Mouse (Mus musculus): ENCODE measurements around the gene Hif3a. TPM values are rescaled to one million over a fixed set of nuclear protein-coding genes. Genes with fewer than 3 reads are reported as not detected.

Gene Hif3a
- total and polyA plus RNA-seq, 3 experiments: 0.05 to 0.49 (median 0.08) TPM

DNA sequence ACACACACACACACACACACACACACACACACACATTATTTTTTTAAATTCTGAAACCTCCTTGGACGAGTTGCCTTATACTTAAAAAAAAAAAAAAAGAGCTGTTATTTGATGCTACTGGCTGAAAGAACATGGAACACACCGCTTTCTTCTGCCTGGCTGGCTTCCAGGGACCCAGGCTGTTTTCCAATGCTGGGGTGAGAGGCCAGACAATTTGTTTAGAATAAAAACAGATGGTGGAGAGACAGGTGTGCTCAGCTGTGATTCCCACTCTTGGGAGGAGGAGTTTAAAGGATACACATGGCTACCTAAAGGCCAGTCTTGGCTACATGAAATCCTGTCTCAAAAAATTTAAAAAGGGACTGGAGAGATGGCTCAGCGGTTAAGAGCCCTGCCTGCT, 73.8 kb downstream of the Hif3a start:
- dilution Hi-C loops (cut with MboI; ENCODE audit: extremely low pct_ligation_motif_present, extremely low pct_unique_long_range_greater_than_20kb, low sequenced_read_pairs): no loop called here
- in situ Hi-C loops (cut with MboI; ENCODE audit: low pct_ligation_motif_present, low pct_unique_long_range_greater_than_20kb, low sequenced_read_pairs): no loop called here
- TF ChIP-seq TCF12 (IDR thresholded peaks at IDR 0.05; ENCODE audit: low read depth, low read length): no peak
- TF ChIP-seq CHD2 (IDR thresholded peaks at IDR 0.05; ENCODE audit: low read length): no peak
- no peak for DNase-seq (ENCODE audit: extremely low read depth)
- Histone ChIP-seq H3K27me3 (replicated peaks) (no peaks in the 10 kb centered on the region), H3K27ac (ENCODE audit: insufficient read depth, low read depth) (no peak overlapping the region), H3K9ac (ENCODE audit: insufficient read depth, low read depth) (no peak overlapping the region), H3K79me2 (replicated peaks; ENCODE audit: control insufficient read depth, extremely low read depth, insufficient read depth, poor library complexity, severe bottlenecking) (no peaks in the 10 kb centered on the region), H3K4me2 (ENCODE audit: insufficient read depth, low read depth, poor library complexity, severe bottlenecking) (no peak overlapping the region), H3K4me1 (ENCODE audit: control insufficient read depth in 1 of 2, insufficient read depth in 2 of 2) (peaks cover 8 to 9% of the 10 kb centered on the region in 2 experiments), H3K4me3 (replicated peaks in 1 of 3; ENCODE audit: low read depth in 2 of 3, low read length in 2 of 3, poor library complexity in 1 of 3) (no peak overlapping the region), H3K36me3 (replicated peaks in 1 of 2; ENCODE audit: control insufficient read depth in 1 of 2, insufficient read depth in 1 of 2, low read length in 1 of 2) (peaks cover 0 to 4% of the 10 kb centered on the region in 2 experiments), H3K9me3 (replicated peaks; ENCODE audit: low read length) (no peaks in the 10 kb centered on the region)

DNA sequence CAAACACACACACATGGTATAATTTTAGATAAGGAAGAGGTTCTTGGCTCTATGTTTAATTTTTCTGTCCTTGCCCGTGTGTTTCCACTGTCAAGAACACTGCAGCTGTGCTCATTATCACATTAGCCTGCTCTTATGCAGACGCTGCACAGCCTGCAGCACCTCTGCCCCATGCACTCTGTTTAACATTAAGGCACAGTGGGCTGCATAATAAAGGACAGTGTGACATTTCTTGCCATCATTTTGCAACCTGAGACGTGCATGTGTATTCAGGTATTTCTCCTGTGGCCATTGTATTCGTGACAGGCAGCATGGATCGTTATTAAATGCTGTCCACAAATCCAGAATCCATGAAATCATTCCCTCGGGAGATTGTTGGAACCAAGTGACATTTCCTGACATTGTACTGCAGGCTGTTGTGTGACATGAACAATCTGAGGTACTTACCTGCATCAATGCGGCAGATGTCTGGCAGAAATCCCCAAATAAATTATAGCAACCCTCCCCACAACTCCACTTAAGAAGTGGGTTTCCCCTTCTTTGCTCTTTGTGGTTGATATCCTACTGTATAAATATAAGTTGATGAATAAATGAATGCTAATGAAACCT, 74.6 kb downstream of the Hif3a start:
- in situ Hi-C loops (cut with MboI; ENCODE audit: low pct_ligation_motif_present, low pct_unique_long_range_greater_than_20kb, low sequenced_read_pairs) (no loop called here), dilution Hi-C loops (cut with MboI; ENCODE audit: extremely low pct_ligation_motif_present, extremely low pct_unique_long_range_greater_than_20kb, low sequenced_read_pairs) (no loop called here)
- H3K4me1 ChIP-seq (ENCODE audit: control insufficient read depth in 1 of 2, insufficient read depth in 2 of 2): peaks cover 8 to 9% of the 10 kb centered on the region in 2 experiments
- H3K9me3 ChIP-seq (replicated peaks; ENCODE audit: low read length): no peaks in the 10 kb centered on the region
- no peaks in the 10 kb centered on the region for H3K79me2 ChIP-seq (replicated peaks; ENCODE audit: control insufficient read depth, extremely low read depth, insufficient read depth, poor library complexity, severe bottlenecking)
- no peak for DNase-seq (ENCODE audit: extremely low read depth)
- TF ChIP-seq ZMIZ1 (IDR thresholded peaks at IDR 0.05; ENCODE audit: low read depth, low read length) (no peak), USF1 (IDR thresholded peaks at IDR 0.05; ENCODE audit: low read depth, low read length) (no peak), ETS1 (conservative IDR thresholded peaks at IDR 0.05; ENCODE audit: low read depth, low read length) (no peak), RCOR1 (conservative IDR thresholded peaks at IDR 0.05; ENCODE audit: low read depth, low read length) (no peak), MAFK (IDR thresholded peaks at IDR 0.05; ENCODE audit: insufficient replicate concordance, low read length) (no peak), KAT2A (IDR thresholded peaks at IDR 0.05; ENCODE audit: insufficient replicate concordance, low read length) (no peak)
- H3K27me3 ChIP-seq (replicated peaks): no peaks in the 10 kb centered on the region
- H3K9ac ChIP-seq (ENCODE audit: insufficient read depth, low read depth): no peak overlapping the region
- no peak overlapping the region for H3K4me3 ChIP-seq (replicated peaks in 1 of 3; ENCODE audit: low read depth in 2 of 3, low read length in 2 of 3, poor library complexity in 1 of 3)
- no peak overlapping the region for H3K27ac ChIP-seq (ENCODE audit: insufficient read depth, low read depth)
- peaks cover 0 to 4% of the 10 kb centered on the region in 2 experiments for H3K36me3 ChIP-seq (replicated peaks in 1 of 2; ENCODE audit: control insufficient read depth in 1 of 2, insufficient read depth in 1 of 2, low read length in 1 of 2)
- no peak overlapping the region for H3K4me2 ChIP-seq (ENCODE audit: insufficient read depth, low read depth, poor library complexity, severe bottlenecking)

DNA sequence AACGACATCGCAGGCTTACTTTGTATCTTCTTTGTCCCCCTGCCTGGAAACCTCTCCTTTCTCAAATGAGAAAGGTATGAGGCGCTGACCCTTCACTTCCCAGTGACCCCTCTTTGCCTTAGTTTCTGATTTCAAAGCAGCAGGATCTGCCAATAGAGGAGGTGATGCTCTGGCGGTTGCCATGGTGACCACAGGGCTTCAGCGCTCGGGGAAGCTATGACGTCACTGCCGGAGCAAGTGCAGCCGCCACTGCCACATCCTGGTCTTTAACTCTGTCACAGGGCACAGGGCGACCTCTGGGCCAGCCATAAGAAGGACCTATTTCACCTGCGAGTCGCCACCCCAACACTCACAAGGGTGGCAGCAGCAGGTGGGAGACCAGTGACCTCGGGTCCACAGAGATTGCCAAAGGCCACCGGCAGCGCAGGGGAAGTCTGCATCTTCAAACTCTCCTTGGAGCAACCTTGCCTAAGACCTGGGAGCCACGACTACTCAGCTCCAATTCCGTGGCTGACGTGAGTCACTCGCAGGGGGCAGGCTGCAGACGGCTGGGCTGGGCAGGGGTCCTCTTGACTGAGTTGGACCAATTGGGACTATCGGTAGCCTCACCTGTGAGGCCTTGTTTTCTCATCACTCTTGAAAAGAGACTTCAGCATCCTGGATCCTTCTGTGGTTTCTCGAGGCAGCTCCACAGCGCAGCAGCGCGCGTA, 79.2 kb downstream of the Hif3a start, which contains the start of gene Gm42372:
Gm42372 (plus strand) TSS at position 228 of the 710 bp plus-strand sequence.
- TF ChIP-seq MXI1 (IDR thresholded peaks at IDR 0.05; ENCODE audit: low read depth, low read length): peak; percentile 66; the same call in 1 of the 2 replicates
- TF ChIP-seq NELFE (IDR thresholded peaks at IDR 0.05; ENCODE audit: low read depth, low read length): no peak
- peak; percentile 57 for DNase-seq (ENCODE audit: extremely low read depth)
- Histone ChIP-seq H3K27me3 (replicated peaks) (no peaks in the 10 kb centered on the region), H3K4me2 (ENCODE audit: insufficient read depth, low read depth, poor library complexity, severe bottlenecking) (peak within 1 kb of the TSS; percentile 25; the same call in 1 of the 2 replicates), H3K27ac (ENCODE audit: insufficient read depth, low read depth) (no peak within 1 kb of the TSS), H3K4me3 (replicated peaks in 1 of 3; ENCODE audit: low read depth in 2 of 3, low read length in 2 of 3, poor library complexity in 1 of 3) (peak within 1 kb of the TSS; percentile 3 to 17 (median 10)), H3K79me2 (replicated peaks; ENCODE audit: control insufficient read depth, extremely low read depth, insufficient read depth, poor library complexity, severe bottlenecking) (no peaks in the 10 kb centered on the region), H3K9me3 (replicated peaks; ENCODE audit: low read length) (no peaks in the 10 kb centered on the region), H3K4me1 (ENCODE audit: control insufficient read depth in 1 of 2, insufficient read depth in 2 of 2) (peaks cover 9 to 15% of the 10 kb centered on the region in 2 experiments; a peak in 3 of 4 replicates), H3K9ac (ENCODE audit: insufficient read depth, low read depth) (no peak within 1 kb of the TSS), H3K36me3 (replicated peaks in 1 of 2; ENCODE audit: control insufficient read depth in 1 of 2, insufficient read depth in 1 of 2, low read length in 1 of 2) (peaks cover 0 to 4% of the 10 kb centered on the region in 2 experiments)
- in situ Hi-C loops (cut with MboI; ENCODE audit: low pct_ligation_motif_present, low pct_unique_long_range_greater_than_20kb, low sequenced_read_pairs) (no loop called here), dilution Hi-C loops (cut with MboI; ENCODE audit: extremely low pct_ligation_motif_present, extremely low pct_unique_long_range_greater_than_20kb, low sequenced_read_pairs) (no loop called here)

Other genes starting within 250 kb of the Hif3a start
- 57.4 and 63.5 TPM in 2 replicates for gene Strn4, start 246.5 kb downstream of the Hif3a start, total RNA-seq (2012; rRNA removed)
- gene Strn4, start 246.5 kb downstream of the Hif3a start, total RNA-seq (2014; rRNA removed): 41.7 and 46.0 TPM in 2 replicates
- 69.7 and 74.5 TPM in 2 replicates for gene Strn4, start 246.5 kb downstream of the Hif3a start, polyA plus RNA-seq (2012; ENCODE audit: insufficient read length, low read depth)
- gene Fkrp, start 245.7 kb downstream of the Hif3a start, total RNA-seq (2012; rRNA removed): 19.6 and 20.3 TPM in 2 replicates
- 13.0 and 16.5 TPM in 2 replicates for gene Fkrp, start 245.7 kb downstream of the Hif3a start, total RNA-seq (2014; rRNA removed)
- gene Fkrp, start 245.7 kb downstream of the Hif3a start, polyA plus RNA-seq (2012; ENCODE audit: insufficient read length, low read depth): 19.6 and 23.4 TPM in 2 replicates
- 18.0 and 18.7 TPM in 2 replicates for gene Prkd2, start 219.5 kb downstream of the Hif3a start, total RNA-seq (2012; rRNA removed)
- 8.6 and 9.8 TPM in 2 replicates for gene Prkd2, start 219.5 kb downstream of the Hif3a start, total RNA-seq (2014; rRNA removed)
- gene Prkd2, start 219.5 kb downstream of the Hif3a start, polyA plus RNA-seq (2012; ENCODE audit: insufficient read length, low read depth): 32.2 and 39.0 TPM in 2 replicates
- 2.9 and 3.5 TPM in 2 replicates for gene Dact3, start 187.1 kb downstream of the Hif3a start, total RNA-seq (2012; rRNA removed)
- 4.0 and 5.1 TPM in 2 replicates for gene Dact3, start 187.1 kb downstream of the Hif3a start, total RNA-seq (2014; rRNA removed)
- gene Dact3, start 187.1 kb downstream of the Hif3a start, polyA plus RNA-seq (2012; ENCODE audit: insufficient read length, low read depth): 9.2 and 12.0 TPM in 2 replicates
- 0.25 TPM in 1 of 2 replicates, not detected in the other for gene Gng8, start 170.6 kb downstream of the Hif3a start, total RNA-seq (2012; rRNA removed)
- not detected in 2 replicates for gene Gng8, start 170.6 kb downstream of the Hif3a start, total RNA-seq (2014; rRNA removed)
- gene Gng8, start 170.6 kb downstream of the Hif3a start, polyA plus RNA-seq (2012; ENCODE audit: insufficient read length, low read depth): 2.4 and 2.5 TPM in 2 replicates
- gene Ptgir, start 155.9 kb downstream of the Hif3a start, total RNA-seq (2012; rRNA removed): 7.0 and 7.5 TPM in 2 replicates
- gene Ptgir, start 155.9 kb downstream of the Hif3a start, total RNA-seq (2014; rRNA removed): 2.7 and 3.8 TPM in 2 replicates
- 31.1 and 33.3 TPM in 2 replicates for gene Ptgir, start 155.9 kb downstream of the Hif3a start, polyA plus RNA-seq (2012; ENCODE audit: insufficient read length, low read depth)
- gene Calm3, start 138.3 kb downstream of the Hif3a start, total RNA-seq (2012; rRNA removed): 312 and 326 TPM in 2 replicates
- 277 and 294 TPM in 2 replicates for gene Calm3, start 138.3 kb downstream of the Hif3a start, total RNA-seq (2014; rRNA removed)
- gene Calm3, start 138.3 kb downstream of the Hif3a start, polyA plus RNA-seq (2012; ENCODE audit: insufficient read length, low read depth): 623 and 775 TPM in 2 replicates
- gene Pnmal2, start 117.7 kb downstream of the Hif3a start, total RNA-seq (2012; rRNA removed): 0.21 and 0.38 TPM in 2 replicates
- gene Pnmal2, start 117.7 kb downstream of the Hif3a start, total RNA-seq (2014; rRNA removed): not detected in 2 replicates
- gene Pnmal2, start 117.7 kb downstream of the Hif3a start, polyA plus RNA-seq (2012; ENCODE audit: insufficient read length, low read depth): 0.09 TPM in 1 of 2 replicates, not detected in the other
- 0.13 TPM in 2 replicates for gene Pnmal1, start 102.7 kb downstream of the Hif3a start, total RNA-seq (2012; rRNA removed)
- gene Pnmal1, start 102.7 kb downstream of the Hif3a start, total RNA-seq (2014; rRNA removed): not detected in 2 replicates
- gene Pnmal1, start 102.7 kb downstream of the Hif3a start, polyA plus RNA-seq (2012; ENCODE audit: insufficient read length, low read depth): 0.07 and 0.08 TPM in 2 replicates
- gene Gm42372, start 79.3 kb downstream of the Hif3a start, total RNA-seq (2012; rRNA removed): 0.25 and 0.47 TPM in 2 replicates
- gene Gm42372, start 79.3 kb downstream of the Hif3a start, total RNA-seq (2014; rRNA removed): 0.15 and 0.16 TPM in 2 replicates
- 0.61 and 0.90 TPM in 2 replicates for gene Gm42372, start 79.3 kb downstream of the Hif3a start, polyA plus RNA-seq (2012; ENCODE audit: insufficient read length, low read depth)
- 0.04 TPM in 1 of 2 replicates, not detected in the other for gene Ccdc8, start 69.7 kb downstream of the Hif3a start, total RNA-seq (2012; rRNA removed)
- gene Ccdc8, start 69.7 kb downstream of the Hif3a start, total RNA-seq (2014; rRNA removed): not detected in 2 replicates
- 0.14 and 0.16 TPM in 2 replicates for gene Ccdc8, start 69.7 kb downstream of the Hif3a start, polyA plus RNA-seq (2012; ENCODE audit: insufficient read length, low read depth)
- gene Ppp5c, start 34.5 kb downstream of the Hif3a start, total RNA-seq (2012; rRNA removed): 128 and 130 TPM in 2 replicates
- gene Ppp5c, start 34.5 kb downstream of the Hif3a start, total RNA-seq (2014; rRNA removed): 117 and 125 TPM in 2 replicates
- 223 and 249 TPM in 2 replicates for gene Ppp5c, start 34.5 kb downstream of the Hif3a start, polyA plus RNA-seq (2012; ENCODE audit: insufficient read length, low read depth)
- not detected in 2 replicates for gene Psg16, start 11.6 kb upstream of the Hif3a start, total RNA-seq (2012; rRNA removed)
- gene Psg16, start 11.6 kb upstream of the Hif3a start, total RNA-seq (2014; rRNA removed): not detected in 2 replicates
- 0.27 TPM in 2 replicates for gene Psg16, start 11.6 kb upstream of the Hif3a start, polyA plus RNA-seq (2012; ENCODE audit: insufficient read length, low read depth)
- gene Ceacam3, start 87.9 kb upstream of the Hif3a start, total RNA-seq (2012; rRNA removed): not detected in 2 replicates
- gene Ceacam3, start 87.9 kb upstream of the Hif3a start, total RNA-seq (2014; rRNA removed): not detected in 2 replicates
- gene Ceacam3, start 87.9 kb upstream of the Hif3a start, polyA plus RNA-seq (2012; ENCODE audit: insufficient read length, low read depth): not detected in 2 replicates
- gene Psg29, start 141.1 kb upstream of the Hif3a start, total RNA-seq (2012; rRNA removed): not detected in 2 replicates
- not detected in 2 replicates for gene Psg29, start 141.1 kb upstream of the Hif3a start, total RNA-seq (2014; rRNA removed)
- not detected in 2 replicates for gene Psg29, start 141.1 kb upstream of the Hif3a start, polyA plus RNA-seq (2012; ENCODE audit: insufficient read length, low read depth)

Data from CH12.LX (cell line).